Mouse (Mus musculus) bone marrow macrophage, adult 2 months (primary cell): ENCODE measurements around the gene Eppin. TPM values are rescaled to one million over a fixed set of nuclear protein-coding genes. Genes with fewer than 3 reads are reported as not detected.
"Not testable (repeated sequence)": the region's sequence is repeated elsewhere in the genome, so short reads cannot be mapped to it uniquely, and the experiment has no call there.

Experiments
- H3K27ac ChIP-seq: 2 replicates; pipeline ENCODE4 v1.5.1; 2012; ENCODE audit warnings: low read depth, low read length; ENCODE audit not compliant: insufficient read depth
- H3K4me1 ChIP-seq: 2 replicates; pipeline ENCODE4 v1.6.1; 2012; ENCODE audit warnings: low read length; ENCODE audit not compliant: control insufficient read depth, insufficient read depth
- H3K4me3 ChIP-seq: 2 replicates; pipeline ENCODE4 v1.5.1; 2012; ENCODE audit warnings: mild to moderate bottlenecking, low read length, moderate library complexity; ENCODE audit not compliant: insufficient read depth
- CTCF ChIP-seq: IDR thresholded peaks from 2 replicates; pipeline ENCODE4 v1.5.1; 2012; ENCODE audit warnings: low read depth, mild to moderate bottlenecking, low read length, moderate library complexity
- POLR2A ChIP-seq: IDR thresholded peaks from 2 replicates; pipeline ENCODE4 v1.6.1; 2012; ENCODE audit warnings: mild to moderate bottlenecking, low read depth, low read length, borderline replicate concordance
- polyA plus RNA-seq: library from polyadenylated mRNA; stranded (reverse); fragments of >200 nt; gene quantifications from 2 replicates; pipeline ENCODE4 v1.2.4, GENCODE M21; 2012; ENCODE audit not compliant: missing spikeins, insufficient read depth, insufficient read length

Eppin gene
- polyA plus RNA-seq, result not detected in 2 replicates

- TF ChIP-seq CTCF (no peak), POLR2A (no peak)
- H3K4me1 ChIP-seq, result no peaks in the 10 kb centered on the region
- no peak within 1 kb of the TSS for H3K27ac ChIP-seq
- no peak within 1 kb of the TSS for H3K4me3 ChIP-seq
Observed at GRCm38 (mm10) chr2:164593494-164593893, at the start of gene Eppin. Gene Eppin (minus strand): TSS chr2:164593594.

GRCm38 (mm10) chr2:164641881-164642673, 48.7 kb upstream of the Eppin start:
- Histone ChIP-seq H3K4me3 (no peak overlapping the region), H3K27ac (no peak overlapping the region), H3K4me1 (peaks cover 28% of the 10 kb centered on the region)
- no peak for TF ChIP-seq POLR2A
- TF ChIP-seq CTCF, result no peak

- Histone ChIP-seq H3K4me1 (peaks cover 28% of the 10 kb centered on the region), H3K27ac (peak overlapping the region; percentile 59), H3K4me3 (no peak overlapping the region)
- no peak for TF ChIP-seq POLR2A
- no peak for TF ChIP-seq CTCF
Observed at GRCm38 (mm10) chr2:164641129-164641528, 47.7 kb upstream of the Eppin start.

- Histone ChIP-seq H3K4me3 (no peak within 1 kb of the TSS), H3K4me1 (peaks cover 28% of the 10 kb centered on the region), H3K27ac (no peak within 1 kb of the TSS)
- TF ChIP-seq POLR2A (no peak), CTCF (no peak)
Observed at GRCm38 (mm10) chr2:164638696-164639095, 45.3 kb upstream of the Eppin start, which contains the start of gene Wfdc16. Gene Wfdc16 (minus strand): TSS chr2:164638796.

GRCm38 (mm10) chr2:164635266-164635665, 41.9 kb upstream of the Eppin start:
- H3K4me3 ChIP-seq, result no peak overlapping the region
- TF ChIP-seq POLR2A (no peak), CTCF (no peak)

GRCm38 (mm10) chr2:164621775-164622174, 28.4 kb upstream of the Eppin start:
- H3K4me3 ChIP-seq, result no peak overlapping the region
- H3K27ac ChIP-seq, result no peak overlapping the region
- no peak for TF ChIP-seq CTCF
- TF ChIP-seq POLR2A, result no peak
- no peaks in the 10 kb centered on the region for H3K4me1 ChIP-seq

More at GRCm38 (mm10) chr2:164635266-164635665, 41.9 kb upstream of the Eppin start:
- Histone ChIP-seq H3K27ac (no peak overlapping the region), H3K4me1 (peaks cover 8% of the 10 kb centered on the region)

GRCm38 (mm10) chr2:164619050-164619449, 25.7 kb upstream of the Eppin start:
- TF ChIP-seq CTCF, result no peak
- no peak for TF ChIP-seq POLR2A
- H3K27ac ChIP-seq, result no peak overlapping the region
- no peak overlapping the region for H3K4me3 ChIP-seq
- no peaks in the 10 kb centered on the region for H3K4me1 ChIP-seq

GRCm38 (mm10) chr2:164615386-164615785, 22.0 kb upstream of the Eppin start:
- H3K4me3 ChIP-seq, result no peak overlapping the region
- no peaks in the 10 kb centered on the region for H3K4me1 ChIP-seq
- TF ChIP-seq POLR2A (no peak), CTCF (no peak)
- no peak overlapping the region for H3K27ac ChIP-seq

- not testable (repeated sequence) for H3K4me1 ChIP-seq, H3K4me3 ChIP-seq, H3K27ac ChIP-seq
Observed at GRCm38 (mm10) chr2:164613471-164613870, 20.1 kb upstream of the Eppin start, which contains the start of the genes Wfdc6b and Wfdc8. Gene Wfdc6b (plus strand): TSS chr2:164613522. Gene Wfdc8 (minus strand): TSS chr2:164613626.

- no peak overlapping the region for H3K4me3 ChIP-seq
- TF ChIP-seq CTCF (no peak), POLR2A (no peak)
- H3K27ac ChIP-seq, result no peak overlapping the region
- H3K4me1 ChIP-seq, result no peaks in the 10 kb centered on the region
Observed at GRCm38 (mm10) chr2:164608781-164609180, 15.4 kb upstream of the Eppin start.

- H3K4me1 ChIP-seq, result no peaks in the 10 kb centered on the region
- H3K27ac ChIP-seq, result no peak overlapping the region
Observed at GRCm38 (mm10) chr2:164604411-164604810, 11.0 kb upstream of the Eppin start.

More at GRCm38 (mm10) chr2:164604411-164604810, 11.0 kb upstream of the Eppin start:
- H3K4me3 ChIP-seq, result no peak overlapping the region
- TF ChIP-seq CTCF (no peak), POLR2A (no peak)
